Mouse (Mus musculus) frontal cortex, adult 2 months (tissue): ENCODE data around the gene Fbxw7. TPM values are rescaled to one million over a fixed set of nuclear protein-coding genes. Genes with fewer than 3 reads are reported as not detected.
A peak's percentile ranks its signal among the peaks of the same experiment; 100 is the strongest.

Experiments used
- DNase-seq, 2 experiments: peaks; one replicate each; pipeline ENCODE4 v3.0.0; 2022; ENCODE audit warnings: low spot score in 1 of 2; ENCODE audit errors: extremely low spot score in 1 of 2
- polyA plus RNA-seq: library from polyadenylated mRNA; depleted of rRNA; stranded (reverse); fragments of >200 nt; gene quantifications from 2 replicates; pipeline ENCODE4 v1.2.3, GENCODE M21; 2012

Fbxw7 gene
- polyA plus RNA-seq, 1 experiment, result 128 TPM

DNA sequence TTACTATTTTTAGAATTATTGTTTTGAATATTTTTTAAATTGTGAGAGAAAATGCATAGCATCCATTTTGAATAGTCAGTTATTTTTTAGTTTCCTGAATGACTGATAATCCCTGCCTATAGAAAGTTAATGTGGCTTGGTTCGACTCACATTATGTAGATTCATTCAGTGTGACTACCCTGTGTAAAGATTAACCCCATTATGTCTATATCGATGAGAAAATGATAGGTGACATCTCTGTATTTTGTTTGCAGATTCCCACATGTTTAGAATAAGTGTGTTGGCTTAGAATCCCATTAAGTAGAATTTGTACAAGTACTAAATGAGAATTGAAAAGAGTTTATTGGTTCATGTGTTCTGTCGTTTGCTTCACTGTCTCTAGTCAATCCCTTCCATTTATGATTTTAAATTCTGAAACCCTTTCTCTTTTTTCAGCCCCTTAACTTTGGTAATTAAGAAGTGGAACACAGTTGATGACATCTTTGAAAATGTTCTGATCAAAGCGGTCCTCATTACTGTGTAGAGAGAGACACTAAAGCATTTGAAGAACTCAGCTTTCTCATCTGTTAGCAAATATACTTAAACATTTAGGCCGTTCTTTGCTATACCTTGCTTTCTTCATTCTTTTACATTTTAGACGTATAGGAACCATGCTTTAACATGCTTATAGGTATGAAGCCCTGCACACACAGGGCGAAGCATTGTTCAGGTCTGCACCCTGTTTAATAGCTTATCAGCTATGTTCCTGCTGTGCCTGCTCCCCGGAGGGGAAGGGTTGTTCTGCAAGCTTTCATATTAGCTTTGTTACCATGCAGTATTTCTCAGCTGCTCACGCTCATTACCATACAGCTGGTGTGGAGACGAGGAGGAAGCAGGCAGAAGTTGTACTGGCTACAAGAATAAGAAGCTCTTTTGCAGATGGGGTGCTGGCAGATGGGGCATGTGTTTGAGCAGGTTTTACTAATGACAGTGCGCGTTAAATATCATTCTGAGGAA, 122.6 kb downstream of the Fbxw7 start:
- peak in 1 of 2 experiments; percentile 59 for DNase-seq

DNA sequence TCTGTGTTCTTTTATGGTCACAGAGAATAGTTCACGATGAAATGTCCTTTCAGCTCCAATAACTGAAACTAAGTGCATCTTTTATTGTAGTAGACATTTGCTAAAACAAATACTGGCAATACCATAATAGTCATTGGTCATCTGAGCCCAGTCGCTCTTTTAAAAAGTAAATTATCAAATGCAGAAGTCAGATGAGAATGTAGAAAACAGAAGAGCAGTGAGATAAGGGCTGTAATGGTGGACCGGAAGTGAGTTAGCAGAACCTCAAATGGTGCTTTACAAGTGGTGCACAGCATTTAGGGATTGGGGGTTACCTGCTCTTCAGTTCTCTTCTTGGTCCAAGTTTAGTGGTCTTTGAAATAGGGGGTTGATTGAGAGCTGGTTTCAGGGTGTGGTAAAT, 129.9 kb downstream of the Fbxw7 start:
- no peak for DNase-seq

DNA sequence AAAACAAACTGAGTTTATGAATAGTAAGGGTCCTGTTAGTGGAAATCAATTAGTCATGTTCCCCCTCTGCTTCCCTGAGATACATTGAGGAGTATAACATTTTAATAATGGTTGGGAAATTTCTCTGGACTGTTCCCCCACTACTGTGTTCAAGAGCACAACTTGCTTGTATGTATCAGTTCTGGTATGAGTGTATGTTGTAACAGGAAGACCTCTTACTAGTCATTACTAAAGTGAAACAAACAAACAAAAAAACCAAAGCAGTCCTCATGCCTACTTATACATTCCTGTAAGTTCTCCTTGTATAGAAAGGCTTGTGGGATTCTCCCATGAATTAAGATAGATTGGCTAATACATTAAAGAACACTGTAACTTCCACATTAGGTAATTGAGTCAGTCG, 131.3 kb downstream of the Fbxw7 start:
- no peak for DNase-seq

- no peak for DNase-seq
Measured at GRCm38 (mm10) chr3:84949387-84949786, 134.3 kb downstream of the Fbxw7 start.

- DNase-seq, result no peak
Measured at GRCm38 (mm10) chr3:84951698-84952097, 136.6 kb downstream of the Fbxw7 start.

DNA sequence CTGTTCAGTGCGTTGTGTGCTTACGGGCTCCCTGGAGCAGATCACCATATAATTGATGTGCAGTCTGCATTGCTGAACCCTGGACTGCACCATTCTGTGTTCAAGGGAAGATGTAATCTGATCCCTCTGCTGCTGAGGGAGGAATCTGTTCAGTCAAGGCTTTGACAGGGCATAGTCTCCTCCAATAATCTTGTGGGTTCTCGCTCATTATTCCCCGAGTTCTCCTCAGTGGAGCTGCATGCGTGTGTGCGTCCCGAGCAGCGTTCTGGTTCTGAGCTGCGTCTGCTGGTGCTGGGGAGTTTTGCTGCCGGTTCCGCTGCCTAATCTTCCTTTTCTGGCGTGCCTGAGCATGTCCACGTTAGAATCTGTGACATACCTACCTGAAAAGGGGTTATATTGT, 137.1 kb downstream of the Fbxw7 start:
- peak; percentile 74 to 87 for DNase-seq

- no peak for DNase-seq
Measured at GRCm38 (mm10) chr3:84952585-84953187, 137.6 kb downstream of the Fbxw7 start.

GRCm38 (mm10) chr3:84955011-84955775, 140.1 kb downstream of the Fbxw7 start:
- DNase-seq, result no peak

- DNase-seq, result no peak
Measured at GRCm38 (mm10) chr3:84955857-84956256, 140.8 kb downstream of the Fbxw7 start.

DNA sequence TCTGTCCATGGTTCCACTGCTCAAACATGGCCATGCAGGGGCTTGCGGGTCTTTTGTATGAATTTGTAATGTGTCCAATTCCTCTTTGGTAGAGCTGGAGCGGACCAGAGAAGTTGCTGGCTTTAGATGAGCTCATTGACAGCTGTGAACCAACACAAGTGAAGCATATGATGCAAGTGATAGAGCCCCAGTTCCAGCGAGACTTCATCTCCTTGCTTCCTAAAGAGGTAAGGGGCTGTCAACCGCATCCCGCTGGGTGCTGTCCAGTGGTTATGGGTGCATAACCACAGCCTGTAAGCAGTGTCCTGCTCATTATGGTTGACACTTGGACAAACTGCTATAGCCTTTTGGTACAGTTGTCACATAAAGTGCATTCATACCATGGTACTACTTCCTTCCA, 150.1 kb downstream of the Fbxw7 start:
- DNase-seq, result no peak

GRCm38 (mm10) chr3:84967364-84967763, 152.3 kb downstream of the Fbxw7 start:
- no peak for DNase-seq

DNA sequence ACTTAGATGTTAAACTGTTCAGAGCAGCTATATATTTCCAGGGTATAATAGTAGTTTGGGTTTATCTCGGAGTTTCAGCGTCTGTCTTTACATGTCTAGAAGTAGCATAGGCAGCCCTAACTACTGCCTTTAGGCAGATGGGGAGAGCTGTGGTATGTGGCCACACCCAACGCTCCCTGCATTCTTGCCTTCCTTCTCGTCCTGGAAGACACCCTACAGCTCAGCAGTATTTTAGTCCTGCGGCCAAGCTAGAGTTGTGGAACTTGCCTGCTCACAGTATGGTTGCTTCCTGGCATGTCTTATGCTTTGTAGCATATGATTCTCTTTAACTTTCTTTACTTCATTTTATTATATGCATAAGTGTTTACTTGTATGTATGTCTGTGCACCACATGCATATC, 156.5 kb downstream of the Fbxw7 start:
- DNase-seq, result no peak

- no peak for DNase-seq
Measured at GRCm38 (mm10) chr3:84972881-84973280, 157.8 kb downstream of the Fbxw7 start.

DNA sequence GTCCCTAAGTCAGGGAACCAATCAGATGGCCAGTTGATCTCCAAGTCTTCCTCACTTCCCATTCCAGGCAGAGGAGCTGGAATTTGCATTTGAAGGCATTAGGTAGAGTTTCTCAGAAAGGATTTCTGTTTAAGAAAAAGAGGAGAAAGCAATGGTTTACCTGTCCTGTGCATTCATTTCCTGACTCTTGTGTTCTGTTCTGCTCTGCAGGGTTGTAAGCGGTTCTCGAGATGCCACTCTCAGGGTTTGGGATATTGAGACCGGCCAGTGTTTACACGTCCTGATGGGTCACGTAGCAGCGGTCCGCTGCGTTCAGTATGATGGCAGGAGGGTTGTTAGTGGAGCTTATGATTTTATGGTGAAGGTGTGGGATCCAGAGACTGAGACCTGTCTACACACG, 159.1 kb downstream of the Fbxw7 start:
- DNase-seq, result no peak

DNA sequence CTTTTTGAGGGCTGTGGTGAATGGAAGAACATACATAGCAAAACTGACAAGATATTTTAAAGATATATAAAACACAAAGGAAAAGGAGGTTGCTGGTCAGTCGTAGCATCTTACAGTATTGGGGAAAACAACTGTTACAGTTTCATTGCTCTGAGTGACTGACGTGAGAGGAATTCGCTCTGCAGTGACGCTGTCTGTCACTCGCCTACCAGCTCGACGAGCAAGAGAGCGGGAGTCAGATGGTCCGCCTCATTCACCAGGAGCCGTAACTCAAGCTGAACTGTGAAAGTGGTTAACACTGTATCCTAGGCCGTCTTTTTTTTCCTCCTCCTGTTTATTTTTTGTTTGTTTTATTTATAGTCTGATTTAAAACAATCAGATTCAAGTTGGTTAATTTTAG, 163.6 kb downstream of the Fbxw7 start:
- no peak for DNase-seq

DNA sequence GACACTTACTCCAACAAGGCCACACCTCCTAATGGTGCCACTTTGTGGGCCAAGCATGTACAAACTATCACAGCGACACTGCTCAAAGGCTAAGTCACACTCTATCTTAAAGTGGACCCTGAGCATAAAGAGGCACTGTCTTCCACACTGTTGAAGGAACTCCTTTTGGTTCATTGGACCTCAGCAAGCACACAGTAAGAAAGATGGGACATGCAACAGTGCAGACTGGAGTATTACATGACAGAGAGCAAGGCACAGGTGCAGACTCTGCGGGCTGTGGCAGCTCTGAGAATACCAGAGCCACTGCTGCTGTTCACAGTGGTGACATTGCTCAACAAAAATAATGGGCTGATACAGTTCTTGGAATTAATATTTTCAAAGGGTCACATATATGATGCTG, 165.1 kb downstream of the Fbxw7 start:
- DNase-seq, result no peak

DNA sequence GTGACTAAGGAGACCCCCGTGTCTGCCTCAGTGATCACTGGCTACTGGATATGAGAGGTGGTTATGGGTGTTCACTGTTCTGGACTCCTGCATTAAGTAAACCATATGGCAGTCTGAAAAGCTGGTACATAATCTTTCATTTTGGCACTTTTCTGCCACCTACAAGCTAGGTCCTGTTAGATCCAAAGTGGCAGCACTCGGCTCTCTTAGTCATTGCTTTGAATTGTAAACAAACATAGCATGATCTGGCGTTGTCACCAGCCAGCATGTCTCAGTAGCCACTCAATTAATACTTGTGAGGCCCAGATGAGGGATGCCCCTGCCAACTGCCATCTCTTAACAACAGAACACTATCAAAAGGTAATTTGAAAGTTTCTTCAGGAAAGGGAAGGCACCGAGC, 167.6 kb downstream of the Fbxw7 start:
- no peak for DNase-seq

- DNase-seq, result peak; percentile 77 to 80
Measured at GRCm38 (mm10) chr3:84985121-84985625, 170.1 kb downstream of the Fbxw7 start.

- no peak for DNase-seq
Measured at GRCm38 (mm10) chr3:84988880-84989279, 173.8 kb downstream of the Fbxw7 start.

DNA sequence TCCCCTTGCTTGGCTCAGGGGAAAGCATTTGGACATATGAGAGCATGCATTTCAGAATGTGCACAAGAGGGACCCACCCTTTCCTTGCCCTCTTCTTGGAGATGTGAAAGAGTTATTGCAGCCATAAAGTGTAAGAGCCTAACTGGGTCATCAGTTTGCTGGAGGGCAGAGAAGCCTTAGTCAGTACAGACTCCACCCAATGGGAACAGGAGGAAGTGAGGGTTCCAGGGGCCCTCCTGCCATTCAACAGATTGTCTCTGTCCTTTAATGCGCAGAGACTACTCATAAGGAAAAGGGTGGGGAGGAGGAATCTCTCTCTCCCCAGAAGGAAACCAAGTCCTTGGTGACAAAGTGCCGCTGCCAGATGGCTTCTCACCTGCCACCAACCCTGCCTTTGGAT, 190.2 kb downstream of the Fbxw7 start:
- no peak for DNase-seq

DNA sequence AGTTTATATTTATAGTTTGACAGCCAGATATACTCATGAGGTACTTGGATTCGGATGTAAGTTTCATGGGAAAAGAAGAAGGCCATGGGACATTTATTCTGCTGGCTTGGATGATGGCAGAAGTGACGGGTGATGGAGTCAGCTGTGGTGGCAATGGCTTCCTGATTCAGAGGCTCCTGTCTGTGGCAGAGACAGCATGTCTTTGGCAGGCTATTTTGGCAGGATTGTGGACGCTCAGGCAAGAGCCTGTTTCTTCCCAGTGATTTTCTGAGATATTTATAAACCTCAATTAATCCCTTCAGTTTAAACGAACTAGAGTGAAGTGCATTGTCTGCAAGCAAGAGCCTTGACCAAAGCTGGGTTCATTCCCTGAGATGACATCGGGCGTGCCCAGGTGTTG, 197.8 kb downstream of the Fbxw7 start:
- no peak for DNase-seq
